Mouse (Mus musculus) CH12.LX (cell line): ENCODE data around the gene Paf1.

ENCODE experiments used
- CTCF ChIP-seq, 2 experiments: IDR thresholded peaks in 1 of 2; conservative IDR thresholded peaks in 1 of 2; 2 replicates each; pipeline ENCODE4 v1.5.1; 2011 to 2012; ENCODE audit warnings: low read depth in 2 of 2, low read length in 2 of 2, improper control_type of control experiment in 1 of 2, inconsistent platforms in 1 of 2, mild to moderate bottlenecking in 1 of 2, moderate library complexity in 1 of 2
- E2F4 ChIP-seq: IDR thresholded peaks from 2 replicates; pipeline ENCODE4 v1.6.1; 2011; ENCODE audit warnings: low read depth, low read length, improper control_type of control experiment; ENCODE audit not compliant: insufficient replicate concordance
- GABPA ChIP-seq: IDR thresholded peaks from 2 replicates; pipeline ENCODE4 v1.6.1; 2012; ENCODE audit warnings: low read depth, low read length, improper control_type of control experiment, inconsistent platforms; ENCODE audit not compliant: insufficient replicate concordance
- JUN ChIP-seq: IDR thresholded peaks from 2 replicates; pipeline ENCODE4 v1.6.1; 2011; ENCODE audit warnings: low read depth, mild to moderate bottlenecking, low read length, improper control_type of control experiment, moderate library complexity; ENCODE audit not compliant: insufficient read depth
- MAFK ChIP-seq: IDR thresholded peaks from 2 replicates; pipeline ENCODE4 v1.6.1; 2011; ENCODE audit warnings: low read length, improper control_type of control experiment; ENCODE audit not compliant: insufficient replicate concordance
- PAX5 ChIP-seq: IDR thresholded peaks from 2 replicates; pipeline ENCODE4 v1.6.1; 2012; ENCODE audit warnings: low read length, inconsistent platforms, mixed read lengths
- POLR2A ChIP-seq: IDR thresholded peaks from 2 replicates; pipeline ENCODE4 v1.6.1; 2011; ENCODE audit warnings: low read depth, mild to moderate bottlenecking, improper control_type of control experiment, low read length
- POLR2AphosphoS2 ChIP-seq: IDR thresholded peaks from 2 replicates; pipeline ENCODE4 v1.6.1; 2011; ENCODE audit warnings: low read depth, low read length, improper control_type of control experiment
- RAD21 ChIP-seq: IDR thresholded peaks from 2 replicates; pipeline ENCODE4 v1.6.1; 2011; ENCODE audit warnings: low read depth, mild to moderate bottlenecking, low read length, improper control_type of control experiment, moderate library complexity
- USF1 ChIP-seq: IDR thresholded peaks from 2 replicates; pipeline ENCODE4 v1.6.1; 2014; ENCODE audit warnings: low read depth, mild to moderate bottlenecking, inconsistent platforms, low read length, improper control_type of control experiment
- ZKSCAN1 ChIP-seq: IDR thresholded peaks from 2 replicates; pipeline ENCODE4 v1.6.1; 2012; ENCODE audit warnings: low read depth, inconsistent platforms, low read length, improper control_type of control experiment, borderline replicate concordance
- ZNF384 ChIP-seq: IDR thresholded peaks from 2 replicates; pipeline ENCODE4 v1.6.1; 2012; ENCODE audit warnings: low read depth, low read length, improper control_type of control experiment, inconsistent platforms

DNA sequence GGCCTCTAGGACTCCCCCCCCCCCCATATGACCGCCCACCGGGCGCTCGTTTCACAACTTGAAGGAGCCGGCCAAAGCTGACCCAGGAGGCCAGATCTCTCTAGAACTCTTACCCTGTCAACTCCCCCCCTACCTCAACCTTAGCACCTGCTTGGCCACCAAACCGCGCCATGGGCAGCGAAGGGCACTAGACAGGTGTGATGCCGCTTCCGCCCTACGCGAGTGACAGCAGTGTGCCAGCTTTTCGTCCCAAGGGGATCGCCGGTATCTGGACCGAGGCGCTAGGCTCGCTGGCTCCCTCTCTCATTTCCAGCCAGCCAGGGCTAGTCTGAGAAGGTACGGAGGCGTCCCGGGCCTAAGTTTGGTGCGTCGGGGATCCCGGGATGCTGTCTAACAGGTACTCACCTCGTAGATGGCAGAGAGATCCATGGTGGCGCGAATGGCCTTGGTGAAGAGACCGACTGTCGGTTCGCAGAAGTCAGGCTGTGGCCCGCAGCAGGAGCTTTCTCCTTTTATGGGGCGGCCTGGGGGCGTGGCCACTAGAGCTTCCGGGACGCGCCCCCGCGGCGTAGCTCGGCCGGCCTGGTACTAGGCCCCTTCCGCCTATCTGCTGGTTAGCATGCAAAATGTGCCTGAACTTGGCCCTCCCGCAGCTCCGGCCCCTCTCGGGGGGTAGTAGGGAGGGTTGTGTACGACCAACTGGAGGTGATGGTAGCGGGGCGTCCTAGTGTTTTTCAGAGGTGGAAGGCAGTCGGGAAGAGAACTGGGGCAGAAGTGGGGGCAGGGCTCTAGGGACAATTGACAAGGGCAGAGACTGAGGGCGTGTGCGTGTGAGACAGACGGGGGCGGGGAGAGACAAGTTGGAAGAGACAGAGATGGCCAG, 13.7 kb upstream of the Paf1 start:
- TF ChIP-seq POLR2A (peak; percentile 100), ZKSCAN1 (no peak), PAX5 (no peak), POLR2AphosphoS2 (peak; percentile 96), CTCF (conservative IDR thresholded peaks at IDR 0.05 in 1 of 2, IDR thresholded peaks at IDR 0.05 in 1 of 2; ENCODE audit: low read depth in 2 of 2, low read length in 2 of 2) (no peak), MAFK (no peak), ZNF384 (peak; percentile 18; the same call in 1 of the 2 replicates), RAD21 (no peak), GABPA (no peak), E2F4 (no peak), USF1 (no peak), JUN (no peak)
